ENCODE assay signal across 24 mouse cellular contexts in the genomic region with DNA sequence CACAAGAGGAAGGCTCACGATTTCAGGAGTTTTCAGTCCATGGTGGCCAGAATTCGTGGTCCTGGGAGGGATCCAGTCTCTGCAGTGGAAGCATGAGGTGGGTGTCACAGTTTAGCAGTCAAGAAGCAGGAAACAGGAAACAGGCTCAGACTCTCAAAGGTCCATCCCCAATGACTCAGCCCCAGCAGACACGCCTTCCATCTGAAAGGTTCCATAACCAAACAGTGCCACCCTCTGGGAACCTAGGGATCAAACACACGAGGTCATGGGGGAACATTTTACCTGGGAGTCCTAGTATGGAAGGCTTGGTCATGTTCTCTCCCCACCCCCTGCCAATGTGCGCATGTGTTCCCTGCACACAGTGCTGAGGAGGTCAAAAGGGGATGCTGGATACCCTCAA.
DNase-seq lines count a peak whose midpoint lies in the region; ATAC-seq and TF ChIP-seq lines count a peak whose summit lies in the region.
"Had no signal": no experiment of that assay in that cellular context is flagged by ENCODE, and none has a peak within 500 bp of the region (broad histone marks: within the 10 kb centered on the region; RNA-seq: fewer than 3 reads in every experiment).

No protein-coding gene starts in this region.

- no peaks in the 10 kb centered on the region for H3K36me3 ChIP-seq in intestine, postnatal 0 days (ENCODE audit: control insufficient read depth, insufficient read depth)
- H3K36me3 ChIP-seq in forebrain, embryonic 14.5 days (ENCODE audit: control insufficient read depth, insufficient read depth, low read length), result no peaks in the 10 kb centered on the region

- 0 out of 2 replicates have a peak, but pooled peaks have one; percentile 4 for TF ChIP-seq CTCF in lung, adult 2 months (IDR thresholded peaks at IDR 0.05; ENCODE audit: insufficient read depth, low read length)
- TF ChIP-seq CTCF in intestine, postnatal 0 days (IDR thresholded peaks at IDR 0.05; ENCODE audit: low read depth), result peak; percentile 54

- TF ChIP-seq POLR2A in lung, adult 2 months (IDR thresholded peaks at IDR 0.05; ENCODE audit: borderline replicate concordance, extremely low read depth, low read depth, low read length), result no peak

- peak; percentile 44; the same call in 1 of the 2 replicates for ATAC-seq in intestine, postnatal 0 days
- ATAC-seq in forebrain, embryonic 14.5 days, result no peak
- ATAC-seq in frontal cortex, adult (ENCODE audit: low TSS enrichment), result no peak
- ATAC-seq: activated CD4-positive, CD25-positive, alpha-beta regulatory T cell, adult 4 months; forebrain, postnatal 0 days; hindbrain, embryonic 16.5 days had no signal

- H3K27ac ChIP-seq in intestine, postnatal 0 days (ENCODE audit: low read depth, low read length), result no peak overlapping the region
- H3K27ac ChIP-seq in forebrain, embryonic 14.5 days (ENCODE audit: low read depth, low read length), result no peak overlapping the region

- no peak overlapping the region for H3K4me3 ChIP-seq in lung, adult 2 months (replicated peaks; ENCODE audit: extremely low read depth, low read depth, low read length)
- no peak overlapping the region for H3K4me3 ChIP-seq in intestine, postnatal 0 days (ENCODE audit: low read depth, low read length)
- no peak overlapping the region for H3K4me3 ChIP-seq in forebrain, embryonic 14.5 days (ENCODE audit: low read depth, low read length)
- H3K4me3 ChIP-seq: myocyte had no signal

- H3K9ac ChIP-seq in intestine, postnatal 0 days (ENCODE audit: low read depth, low read length), result no peak overlapping the region
- no peak overlapping the region for H3K9ac ChIP-seq in forebrain, embryonic 14.5 days (ENCODE audit: low read length)
- H3K9ac ChIP-seq: forebrain, postnatal 0 days had no signal

- peak; percentile 51 for DNase-seq in adrenal gland, postnatal 14 days
- DNase-seq in adrenal gland, postnatal 10 days, result no peak
- DNase-seq in lung, adult 2 months, result no peak
- DNase-seq in lung, postnatal 14 days, result no peak
- DNase-seq in ES-CJ7 (ENCODE audit: low read depth, low spot score), result peak; percentile 23
- DNase-seq in forebrain, embryonic 14.5 days (ENCODE audit: low spot score), result no peak
- DNase-seq: B cell, adult 2 months; cerebellum, adult 11 months; cerebellum, postnatal 10 days; forebrain, postnatal 0 days; heart, postnatal 4 days; kidney, adult 2 months; kidney, postnatal 14 days; lung, adult 18-20 months; midbrain, embryonic 14.5 days; spleen, adult 18-20 months; thymus, adult 18-20 months; thymus, postnatal 4 days had no signal

- no peaks in the 10 kb centered on the region for H3K9me3 ChIP-seq in intestine, postnatal 0 days (ENCODE audit: control insufficient read depth)
- no peaks in the 10 kb centered on the region for H3K9me3 ChIP-seq in forebrain, embryonic 14.5 days (replicated peaks; ENCODE audit: control insufficient read depth, low read length)

- 0 out of 2 replicates have a peak, but pooled peaks cover 3% of the 10 kb centered on the region for H3K27me3 ChIP-seq in intestine, postnatal 0 days (replicated peaks; ENCODE audit: control insufficient read depth, insufficient read depth, low read length)
- H3K27me3 ChIP-seq in forebrain, embryonic 14.5 days (replicated peaks; ENCODE audit: control insufficient read depth, insufficient read depth, low read length), result no peaks in the 10 kb centered on the region

- 48% methylated on average over 5 of the region's 5 CpGs for WGBS in lung, adult 2 months
- 59% methylated on average over 5 of the region's 5 CpGs for WGBS in intestine, postnatal 0 days
- 62% methylated on average over 5 of the region's 5 CpGs for WGBS in forebrain, embryonic 14.5 days

- H3K4me1 ChIP-seq in lung, adult 2 months (ENCODE audit: control insufficient read depth, insufficient read depth, low read length), result no peaks in the 10 kb centered on the region
- no peaks in the 10 kb centered on the region for H3K4me1 ChIP-seq in intestine, postnatal 0 days (replicated peaks; ENCODE audit: control insufficient read depth, insufficient read depth, low read length)
- no peaks in the 10 kb centered on the region for H3K4me1 ChIP-seq in forebrain, embryonic 14.5 days (ENCODE audit: control insufficient read depth, insufficient read depth, low read length)

- no peak overlapping the region for H3K4me2 ChIP-seq in intestine, postnatal 0 days (replicated peaks; ENCODE audit: low read depth)
- no peak overlapping the region for H3K4me2 ChIP-seq in forebrain, embryonic 14.5 days (ENCODE audit: low read length)
- H3K4me2 ChIP-seq: liver, embryonic 11.5 days had no signal

Comparison
In these comparisons a context has a peak if more than half of its experiments do, and no peak if none do; other contexts are left out.
1. DNase-seq: peak in adrenal gland, postnatal 14 days (single experiment) and ES-CJ7 (single experiment); none in adrenal gland, postnatal 10 days (single experiment), lung, adult 2 months (single experiment), lung, postnatal 14 days (single experiment) and forebrain, embryonic 14.5 days (single experiment).